In the genomic region with DNA sequence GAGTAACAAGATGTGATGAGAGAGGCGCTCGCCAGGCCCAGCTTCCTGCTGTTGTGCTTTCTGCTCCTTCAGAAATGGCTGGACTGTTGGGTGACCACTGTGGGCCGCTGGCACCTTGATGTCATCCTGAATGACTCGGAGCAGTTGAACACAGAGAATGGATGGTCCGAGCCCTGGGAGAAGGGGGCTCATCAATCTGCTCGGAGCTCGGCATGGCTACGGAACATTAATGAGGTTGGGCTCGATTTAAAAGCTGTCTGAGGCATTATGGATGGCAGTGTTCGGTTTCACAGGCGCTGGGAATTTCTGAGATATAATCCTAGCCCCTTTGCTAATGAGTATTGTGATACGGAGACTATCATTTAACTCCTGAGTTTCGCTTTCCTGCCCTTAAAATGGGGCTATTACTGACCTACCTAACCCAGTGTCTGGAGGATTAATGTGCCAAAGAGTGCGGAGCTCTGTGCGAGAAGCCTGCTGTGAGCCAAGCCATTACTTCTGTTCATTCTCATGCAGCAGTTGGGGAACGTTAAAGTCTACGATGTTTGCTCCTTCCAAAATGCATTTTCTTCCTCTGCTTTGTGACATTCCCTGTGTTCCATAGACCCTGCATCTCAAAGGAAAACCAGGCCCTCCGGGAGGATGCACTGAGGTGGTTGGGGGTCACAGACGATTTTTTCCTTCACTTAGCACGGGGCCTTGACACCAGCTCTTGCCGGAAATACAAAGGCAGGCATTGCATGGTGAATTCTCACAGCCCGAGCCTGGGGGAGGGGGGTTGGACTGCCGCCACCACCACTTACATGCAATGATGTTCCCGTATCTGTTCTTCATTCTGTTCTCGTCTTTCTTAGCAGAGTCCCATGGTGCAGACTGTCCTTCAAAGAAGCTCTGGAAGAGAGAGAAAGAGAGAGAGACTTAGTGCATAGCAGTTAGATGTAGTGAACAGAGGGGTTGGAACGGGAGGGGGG, we compare ENCODE assay signal across 11 mouse cellular contexts.
DNase-seq lines count a peak whose midpoint lies in the region; ATAC-seq and TF ChIP-seq lines count a peak whose summit lies in the region.
"Had no signal": no experiment of that assay in that cellular context is flagged by ENCODE, and none has a peak within 500 bp of the region (broad histone marks: within the 10 kb centered on the region; RNA-seq: fewer than 3 reads in every experiment).

No protein-coding gene starts in this region.

- no peak overlapping the region for H3K4me3 ChIP-seq in heart, embryonic 10.5 days
- H3K4me3 ChIP-seq in heart, adult 2 months = no peak overlapping the region
- no peak overlapping the region for H3K4me3 ChIP-seq in stomach, embryonic 14.5 days (ENCODE audit: low read depth, low read length)
- no peak overlapping the region for H3K4me3 ChIP-seq in stomach, postnatal 0 days (ENCODE audit: low read depth, low read length)
- H3K4me3 ChIP-seq in midbrain, embryonic 11.5 days (ENCODE audit: low read depth, low read length) = no peak overlapping the region
- H3K4me3 ChIP-seq: embryonic facial prominence, embryonic 12.5 days; megakaryocyte, embryonic 14.5 days had no signal

- intact Hi-C loops in heart, adult 2 months (cut with DNase I) = no loop called here

- H3K79me2 ChIP-seq in heart, adult 2 months (replicated peaks; ENCODE audit: control insufficient read depth, insufficient read depth, low read length) = no peaks in the 10 kb centered on the region

- peaks cover 5% of the 10 kb centered on the region; the same call in 1 of the 2 replicates for H3K36me3 ChIP-seq in heart, embryonic 10.5 days
- no peaks in the 10 kb centered on the region for H3K36me3 ChIP-seq in heart, adult 2 months (ENCODE audit: control insufficient read depth, insufficient read depth, low read length)
- H3K36me3 ChIP-seq in stomach, embryonic 14.5 days (ENCODE audit: control insufficient read depth, insufficient read depth, low read length) = no peaks in the 10 kb centered on the region
- H3K36me3 ChIP-seq in stomach, postnatal 0 days (ENCODE audit: control insufficient read depth, insufficient read depth, low read length) = no peaks in the 10 kb centered on the region
- no peaks in the 10 kb centered on the region for H3K36me3 ChIP-seq in midbrain, embryonic 11.5 days (ENCODE audit: control insufficient read depth, insufficient read depth, low read length)
- H3K36me3 ChIP-seq: embryonic facial prominence, embryonic 12.5 days had no signal

- TF ChIP-seq EP300 in heart, adult 2 months (IDR thresholded peaks at IDR 0.05; ENCODE audit: insufficient read depth, low read depth, low read length) = no peak
- no peak for TF ChIP-seq EP300 in stomach, postnatal 0 days (optimal IDR thresholded peaks at IDR 0.05)

- DNase-seq in heart, embryonic 10.5 days (ENCODE audit: low spot score) = peak; percentile 70
- DNase-seq in heart, adult 2 months = no peak
- no peak for DNase-seq in stomach, postnatal 0 days (ENCODE audit: low spot score)
- DNase-seq in midbrain, embryonic 11.5 days (ENCODE audit: low spot score, missing footprints) = peak; percentile 89
- no peak for DNase-seq in testis, postnatal 10 days (ENCODE audit: low spot score)
- DNase-seq in MN1 (ENCODE audit: low spot score) = no peak
- DNase-seq: gastrocnemius, postnatal 36 days had no signal

- peaks cover under 1% of the 10 kb centered on the region; the same call in 1 of the 2 replicates for H3K4me1 ChIP-seq in heart, embryonic 10.5 days
- H3K4me1 ChIP-seq in heart, adult 2 months (ENCODE audit: control insufficient read depth, insufficient read depth, low read length) = no peaks in the 10 kb centered on the region
- H3K4me1 ChIP-seq in stomach, embryonic 14.5 days (ENCODE audit: control insufficient read depth, insufficient read depth, low read length) = no peaks in the 10 kb centered on the region; the same call in 1 of the 2 replicates
- no peaks in the 10 kb centered on the region for H3K4me1 ChIP-seq in stomach, postnatal 0 days (replicated peaks; ENCODE audit: control insufficient read depth, insufficient read depth)
- H3K4me1 ChIP-seq in midbrain, embryonic 11.5 days (ENCODE audit: control insufficient read depth, insufficient read depth, low read length) = peaks cover 8% of the 10 kb centered on the region; the same call in 1 of the 2 replicates
- H3K4me1 ChIP-seq: megakaryocyte, embryonic 14.5 days had no signal

- 0 out of 2 replicates have a peak, but pooled peaks have one; percentile 24 for ATAC-seq in stomach, embryonic 14.5 days (ENCODE audit: insufficient number of reproducible peaks, insufficient read depth, low FRiP score, low read depth)
- ATAC-seq in stomach, postnatal 0 days (ENCODE audit: low FRiP score, low TSS enrichment) = no peak
- ATAC-seq in midbrain, embryonic 11.5 days (ENCODE audit: low FRiP score) = peak; percentile 36; the same call in 1 of the 2 replicates
- ATAC-seq in megakaryocyte, adult 5-6 weeks (ENCODE audit: poor library complexity, severe bottlenecking) = no peak

- no peak overlapping the region for H3K9ac ChIP-seq in heart, adult 2 months (ENCODE audit: low read depth, low read length)
- no peak overlapping the region for H3K9ac ChIP-seq in stomach, embryonic 14.5 days (replicated peaks; ENCODE audit: low read depth, low read length)
- H3K9ac ChIP-seq in stomach, postnatal 0 days (ENCODE audit: low read length) = no peak overlapping the region
- no peak overlapping the region for H3K9ac ChIP-seq in midbrain, embryonic 11.5 days (ENCODE audit: low read length)
- H3K9ac ChIP-seq: embryonic facial prominence, embryonic 12.5 days had no signal

- no peak for TF ChIP-seq POLR2A in heart, adult 2 months (IDR thresholded peaks at IDR 0.05; ENCODE audit: insufficient read depth, low read depth, low read length)

- H3K27ac ChIP-seq in heart, embryonic 10.5 days = no peak overlapping the region
- no peak overlapping the region for H3K27ac ChIP-seq in heart, adult 2 months
- H3K27ac ChIP-seq in stomach, embryonic 14.5 days (ENCODE audit: low read length) = peak overlapping the region; percentile 24; the same call in 1 of the 2 replicates
- no peak overlapping the region for H3K27ac ChIP-seq in stomach, postnatal 0 days (replicated peaks)
- H3K27ac ChIP-seq in midbrain, embryonic 11.5 days (ENCODE audit: low read depth, low read length) = no peak overlapping the region
- H3K27ac ChIP-seq: embryonic facial prominence, embryonic 12.5 days had no signal

- no peak for TF ChIP-seq CTCF in heart, adult 2 months (IDR thresholded peaks at IDR 0.05)
- TF ChIP-seq CTCF in stomach, postnatal 0 days (IDR thresholded peaks at IDR 0.05; ENCODE audit: low read depth) = no peak

- H3K9me3 ChIP-seq in heart, embryonic 10.5 days = no peaks in the 10 kb centered on the region
- no peaks in the 10 kb centered on the region for H3K9me3 ChIP-seq in stomach, embryonic 14.5 days (ENCODE audit: control insufficient read depth, low read depth, low read length)
- H3K9me3 ChIP-seq in stomach, postnatal 0 days (ENCODE audit: control insufficient read depth, low read length) = no peaks in the 10 kb centered on the region
- no peaks in the 10 kb centered on the region for H3K9me3 ChIP-seq in midbrain, embryonic 11.5 days (ENCODE audit: control insufficient read depth, low read length)
- H3K9me3 ChIP-seq: embryonic facial prominence, embryonic 12.5 days had no signal

- 81% methylated on average over 26 of the region's 26 CpGs for WGBS in heart, embryonic 10.5 days
- 88% methylated on average over 26 of the region's 26 CpGs for WGBS in heart, adult 2 months
- 46% methylated on average over 26 of the region's 26 CpGs for WGBS in stomach, embryonic 14.5 days
- WGBS in stomach, postnatal 0 days = 58% methylated on average over 26 of the region's 26 CpGs
- 58% methylated on average over 26 of the region's 26 CpGs for WGBS in midbrain, embryonic 11.5 days

- H3K27me3 ChIP-seq in heart, embryonic 10.5 days (ENCODE audit: insufficient read depth, poor library complexity, severe bottlenecking) = no peaks in the 10 kb centered on the region
- H3K27me3 ChIP-seq in heart, adult 2 months (ENCODE audit: control insufficient read depth, insufficient read depth, low read length) = no peaks in the 10 kb centered on the region
- no peaks in the 10 kb centered on the region for H3K27me3 ChIP-seq in stomach, embryonic 14.5 days (ENCODE audit: control insufficient read depth, insufficient read depth, low read length)
- H3K27me3 ChIP-seq in stomach, postnatal 0 days (ENCODE audit: control insufficient read depth, insufficient read depth, low read length) = no peaks in the 10 kb centered on the region
- H3K27me3 ChIP-seq in midbrain, embryonic 11.5 days (ENCODE audit: control insufficient read depth, insufficient read depth, low read length) = no peaks in the 10 kb centered on the region
- H3K27me3 ChIP-seq: embryonic facial prominence, embryonic 12.5 days; megakaryocyte, embryonic 14.5 days had no signal

- no peak overlapping the region for H3K4me2 ChIP-seq in stomach, embryonic 14.5 days (replicated peaks; ENCODE audit: low read depth, low read length)
- H3K4me2 ChIP-seq in stomach, postnatal 0 days (replicated peaks; ENCODE audit: low read depth) = no peak overlapping the region
- no peak overlapping the region for H3K4me2 ChIP-seq in midbrain, embryonic 11.5 days
- H3K4me2 ChIP-seq: embryonic facial prominence, embryonic 12.5 days had no signal

Comparison
In these comparisons a context has a peak if more than half of its experiments do, and no peak if none do; other contexts are left out.
1. DNase-seq: peak in heart, embryonic 10.5 days (single experiment) and midbrain, embryonic 11.5 days (single experiment); none in heart, adult 2 months (0 of 2), stomach, postnatal 0 days (single experiment), testis, postnatal 10 days (single experiment) and MN1 (single experiment).
2. ATAC-seq: peak in stomach, embryonic 14.5 days (single experiment) and midbrain, embryonic 11.5 days (single experiment); none in stomach, postnatal 0 days (single experiment) and megakaryocyte, adult 5-6 weeks (single experiment).